Mouse (Mus musculus) kidney, embryonic 16.5 days (tissue): Measurements from ENCODE around the gene Gm42906. TPM values are rescaled to one million over a fixed set of nuclear protein-coding genes. Genes with fewer than 3 reads are reported as not detected.

Source experiments
- ATAC-seq: fragments of 200-750 bp; cut with Nextera tagmentation; 2 replicates; pipeline ENCODE4 v1.8.0; 2017; ENCODE audit warnings: moderate TSS enrichment; ENCODE audit not compliant: low FRiP score, low TSS enrichment
- H3K27ac ChIP-seq: fragments of 300-500 bp; sonication (generic); 2 replicates; pipeline ENCODE4 v1.5.1; 2014; ENCODE audit warnings: low read length
- H3K27me3 ChIP-seq: fragments of 300-500 bp; sonication (generic); 2 replicates; pipeline ENCODE4 v1.6.1; 2014; ENCODE audit warnings: low read length, control low read depth, mixed read lengths; ENCODE audit not compliant: insufficient read depth
- H3K36me3 ChIP-seq: fragments of 300-500 bp; sonication (generic); 2 replicates; pipeline ENCODE4 v1.6.1; 2014; ENCODE audit warnings: low read length, control low read depth, mixed read lengths; ENCODE audit not compliant: insufficient read depth
- H3K4me1 ChIP-seq: fragments of 300-500 bp; sonication (generic); 2 replicates; pipeline ENCODE4 v1.6.1; 2014; ENCODE audit warnings: low read length, control low read depth, mixed read lengths; ENCODE audit not compliant: insufficient read depth
- H3K4me2 ChIP-seq: fragments of 300-500 bp; sonication (generic); replicated peaks from 2 replicates; pipeline ENCODE4 v1.6.1; 2014; ENCODE audit warnings: low read depth, low read length
- H3K4me3 ChIP-seq: fragments of 300-500 bp; sonication (generic); 2 replicates; pipeline ENCODE4 v1.5.1; 2014; ENCODE audit warnings: mild to moderate bottlenecking, low read length
- H3K9ac ChIP-seq: fragments of 300-500 bp; sonication (generic); replicated peaks from 2 replicates; pipeline ENCODE4 v1.6.1; 2014; ENCODE audit warnings: low read length
- H3K9me3 ChIP-seq: fragments of 300-500 bp; sonication (generic); 2 replicates; pipeline ENCODE4 v1.6.1; 2016; ENCODE audit warnings: low read length, control low read depth
- WGBS: fragments of 180-500 bp; shearing (Covaris S2); extraction: QIAGEN DNeasy Blood & Tissue Kit; methylation state at CpG from one replicate; pipeline ENCODE4 v1.1.7; 2014; 5-methylcytosine and 5-hydroxymethylcytosine counted together
- polyA plus RNA-seq: library from polyadenylated mRNA; unstranded; fragments of >200 nt; fragmentation: Nextera tagmentation; extraction: Ambion mirVana; gene quantifications from 2 replicates; pipeline ENCODE4 v1.2.1, GENCODE M21; 2015

Gene Gm42906
- polyA plus RNA-seq, 1 experiment from 2014 or later: not detected

GRCm38 (mm10) chr5:151333191-151333594 is 94.8 kb downstream of the Gm42906 start:
- Histone ChIP-seq H3K4me2 (no peak overlapping the region), H3K27me3 (no peaks in the 10 kb centered on the region), H3K36me3 (no peaks in the 10 kb centered on the region), H3K4me3 (no peak overlapping the region), H3K27ac (no peak overlapping the region), H3K9me3 (no peaks in the 10 kb centered on the region), H3K4me1 (no peaks in the 10 kb centered on the region), H3K9ac (no peak overlapping the region)
- no peak for ATAC-seq

- Histone ChIP-seq H3K27ac (peak overlapping the region; percentile 22; the same call in 1 of the 2 replicates), H3K9me3 (no peaks in the 10 kb centered on the region), H3K9ac (no peak overlapping the region), H3K27me3 (no peaks in the 10 kb centered on the region), H3K4me2 (peak overlapping the region; percentile 13; the same call in 1 of the 2 replicates), H3K4me1 (peaks cover 8% of the 10 kb centered on the region), H3K36me3 (no peaks in the 10 kb centered on the region), H3K4me3 (no peak overlapping the region)
- ATAC-seq: peak; percentile 88
- WGBS: 32% methylated on average over 10 of the region's 10 CpGs
Observed at GRCm38 (mm10) chr5:151315804-151316597, 112.0 kb downstream of the Gm42906 start.

- Histone ChIP-seq H3K4me1 (no peaks in the 10 kb centered on the region), H3K4me3 (no peak overlapping the region), H3K9me3 (peaks cover 7% of the 10 kb centered on the region; the same call in 1 of the 2 replicates), H3K4me2 (no peak overlapping the region), H3K36me3 (no peaks in the 10 kb centered on the region), H3K27me3 (no peaks in the 10 kb centered on the region), H3K27ac (no peak overlapping the region), H3K9ac (no peak overlapping the region)
- ATAC-seq: no peak
- 73% methylated on average over 2 of the region's 2 CpGs for WGBS
Observed at GRCm38 (mm10) chr5:151300286-151300685, 127.7 kb downstream of the Gm42906 start.

GRCm38 (mm10) chr5:151299576-151299975 is 128.4 kb downstream of the Gm42906 start:
- 72% methylated on average over 7 of the region's 7 CpGs for WGBS
- H3K27me3 ChIP-seq: no peaks in the 10 kb centered on the region
- no peak overlapping the region for H3K4me3 ChIP-seq
- no peaks in the 10 kb centered on the region for H3K4me1 ChIP-seq
- no peak overlapping the region for H3K4me2 ChIP-seq
- peak; percentile 46; the same call in 1 of the 2 replicates for ATAC-seq
- H3K36me3 ChIP-seq: no peaks in the 10 kb centered on the region
- peaks cover 7% of the 10 kb centered on the region; the same call in 1 of the 2 replicates for H3K9me3 ChIP-seq
- no peak overlapping the region for H3K9ac ChIP-seq
- H3K27ac ChIP-seq: peak overlapping the region; percentile 28; the same call in 1 of the 2 replicates

GRCm38 (mm10) chr5:151298371-151298770 is 129.6 kb downstream of the Gm42906 start:
- H3K9ac ChIP-seq: no peak overlapping the region
- no peaks in the 10 kb centered on the region for H3K36me3 ChIP-seq
- no peaks in the 10 kb centered on the region for H3K27me3 ChIP-seq
- H3K4me1 ChIP-seq: no peaks in the 10 kb centered on the region
- H3K4me3 ChIP-seq: no peak overlapping the region
- no peak for ATAC-seq
- no peak overlapping the region for H3K4me2 ChIP-seq
- H3K27ac ChIP-seq: no peak overlapping the region
- 76% methylated on average over 4 of the region's 4 CpGs for WGBS
- H3K9me3 ChIP-seq: peaks cover 7% of the 10 kb centered on the region; the same call in 1 of the 2 replicates

- 84% methylated on average over 4 of the region's 4 CpGs for WGBS
- Histone ChIP-seq H3K4me1 (no peaks in the 10 kb centered on the region), H3K27me3 (no peaks in the 10 kb centered on the region), H3K4me2 (no peak overlapping the region), H3K9ac (no peak overlapping the region), H3K27ac (no peak overlapping the region), H3K4me3 (no peak overlapping the region), H3K9me3 (peaks cover 7% of the 10 kb centered on the region; the same call in 1 of the 2 replicates), H3K36me3 (no peaks in the 10 kb centered on the region)
- ATAC-seq: no peak
Observed at GRCm38 (mm10) chr5:151296244-151296643, 131.7 kb downstream of the Gm42906 start.

- H3K9ac ChIP-seq: no peak overlapping the region
- no peaks in the 10 kb centered on the region for H3K4me1 ChIP-seq
- no peaks in the 10 kb centered on the region for H3K9me3 ChIP-seq
- no peak overlapping the region for H3K4me2 ChIP-seq
- no peaks in the 10 kb centered on the region for H3K36me3 ChIP-seq
- no peak overlapping the region for H3K4me3 ChIP-seq
- ATAC-seq: no peak
- 78% methylated on average over 4 of the region's 4 CpGs for WGBS
- no peaks in the 10 kb centered on the region for H3K27me3 ChIP-seq
- no peak overlapping the region for H3K27ac ChIP-seq
Observed at GRCm38 (mm10) chr5:151293591-151293990, 134.4 kb downstream of the Gm42906 start.

GRCm38 (mm10) chr5:151292310-151292709 is 135.7 kb downstream of the Gm42906 start:
- Histone ChIP-seq H3K9me3 (no peaks in the 10 kb centered on the region), H3K27ac (no peak overlapping the region), H3K4me1 (no peaks in the 10 kb centered on the region), H3K4me2 (no peak overlapping the region), H3K4me3 (no peak overlapping the region), H3K9ac (no peak overlapping the region), H3K27me3 (no peaks in the 10 kb centered on the region), H3K36me3 (no peaks in the 10 kb centered on the region)
- 23% methylated on average over 1 of the region's 1 CpGs for WGBS
- ATAC-seq: no peak

- H3K36me3 ChIP-seq: no peaks in the 10 kb centered on the region
- no peak for ATAC-seq
- H3K9me3 ChIP-seq: no peaks in the 10 kb centered on the region
- H3K4me2 ChIP-seq: no peak overlapping the region
- H3K27me3 ChIP-seq: no peaks in the 10 kb centered on the region
- H3K4me1 ChIP-seq: no peaks in the 10 kb centered on the region
- H3K27ac ChIP-seq: no peak overlapping the region
- WGBS: 89% methylated on average over 1 of the region's 1 CpGs
- no peak overlapping the region for H3K9ac ChIP-seq
- H3K4me3 ChIP-seq: no peak overlapping the region
Observed at GRCm38 (mm10) chr5:151286331-151286730, 141.6 kb downstream of the Gm42906 start.

GRCm38 (mm10) chr5:151279531-151279930 is 148.4 kb downstream of the Gm42906 start:
- Histone ChIP-seq H3K27ac (no peak overlapping the region), H3K4me1 (no peaks in the 10 kb centered on the region), H3K9me3 (no peaks in the 10 kb centered on the region), H3K4me2 (no peak overlapping the region), H3K4me3 (no peak overlapping the region), H3K36me3 (no peaks in the 10 kb centered on the region), H3K9ac (no peak overlapping the region), H3K27me3 (no peaks in the 10 kb centered on the region)
- 70% methylated on average over 7 of the region's 7 CpGs for WGBS
- no peak for ATAC-seq
